ENCODE assay signal across 8 mouse cellular contexts in the genomic region with DNA sequence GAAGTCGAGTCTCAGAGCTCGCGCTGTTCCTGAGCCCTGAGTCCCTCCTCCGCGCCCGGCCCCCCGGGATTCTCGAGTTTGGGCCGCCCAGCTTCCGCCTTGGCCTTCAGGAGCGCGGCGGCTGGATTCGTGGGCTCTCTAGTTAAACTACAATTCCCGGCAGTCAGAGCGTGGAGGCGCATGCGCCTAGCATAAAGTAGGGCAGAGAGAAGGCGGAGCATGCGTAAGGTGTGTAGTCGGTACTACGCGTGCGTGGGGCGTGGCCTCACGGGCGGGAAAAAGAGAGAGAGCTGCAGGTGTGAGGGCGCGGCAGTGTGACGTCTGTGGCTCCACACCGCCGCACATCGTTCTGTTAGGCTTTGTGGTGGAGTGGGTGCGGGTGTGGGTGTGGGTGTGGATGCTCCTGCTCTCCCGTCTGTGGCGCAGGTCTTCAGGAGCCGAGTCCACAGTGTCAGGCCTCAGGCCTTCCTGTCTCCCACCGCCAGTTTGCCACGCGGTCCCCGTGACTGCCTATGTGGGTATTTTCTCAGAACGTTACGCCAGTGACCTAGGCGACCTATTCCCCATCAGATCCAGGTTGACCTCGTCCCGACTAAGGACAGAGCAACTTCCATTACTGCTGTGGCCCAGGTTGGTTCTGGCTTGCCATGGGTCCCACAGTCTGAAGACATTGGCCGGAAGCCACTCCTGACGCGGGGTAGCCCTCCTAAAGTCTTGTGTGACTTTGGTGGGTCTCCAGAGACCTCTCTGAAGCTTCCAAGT. TPM values are rescaled to one million over a fixed set of nuclear protein-coding genes. Genes with fewer than 3 reads are reported as not detected.
DNase-seq lines count a peak whose midpoint lies in the region; ATAC-seq and TF ChIP-seq lines count a peak whose summit lies in the region.

Gene Cc2d1a, minus strand, starts transcription at position 168 of the 762 bp plus-strand sequence.
Gene 4930432K21Rik, plus strand, starts transcription at position 257 of the 762 bp plus-strand sequence.

- no peak for TF ChIP-seq EP300 in liver, embryonic 14.5 days (IDR thresholded peaks at IDR 0.05; ENCODE audit: low read depth)
- no peak for TF ChIP-seq EP300 in stomach, postnatal 0 days (optimal IDR thresholded peaks at IDR 0.05)

- H3K4me3 ChIP-seq in forebrain, embryonic 10.5 days, result peak within 1 kb of the TSS; percentile 74
- H3K4me3 ChIP-seq in heart, embryonic 15.5 days, result peak within 1 kb of the TSS; percentile 81
- peak within 1 kb of the TSS; percentile 56 to 73 for H3K4me3 ChIP-seq in liver, embryonic 14.5 days (ENCODE audit: insufficient read depth in 1 of 2, low read depth in 2 of 2, low read length in 2 of 2)
- H3K4me3 ChIP-seq in neural tube, embryonic 11.5 days (ENCODE audit: low read depth, low read length), result peak within 1 kb of the TSS; percentile 63
- H3K4me3 ChIP-seq in stomach, postnatal 0 days (ENCODE audit: low read depth, low read length), result peak within 1 kb of the TSS; percentile 66

- 18% methylated on average over 49 of the region's 49 CpGs for WGBS in forebrain, embryonic 10.5 days
- WGBS in heart, embryonic 15.5 days, result 12% methylated on average over 49 of the region's 49 CpGs
- 16% methylated on average over 49 of the region's 49 CpGs for WGBS in liver, embryonic 14.5 days (ENCODE audit: insufficient replicate concordance)
- WGBS in neural tube, embryonic 11.5 days, result 18% methylated on average over 49 of the region's 49 CpGs
- 14% methylated on average over 47 of the region's 49 CpGs for whole genome bisulfite sequencing in stomach, postnatal 0 days

- no peaks in the 10 kb centered on the region for H3K9me3 ChIP-seq in forebrain, embryonic 10.5 days
- H3K9me3 ChIP-seq in heart, embryonic 15.5 days (replicated peaks), result no peaks in the 10 kb centered on the region
- no peaks in the 10 kb centered on the region for H3K9me3 ChIP-seq in liver, embryonic 14.5 days (ENCODE audit: control insufficient read depth, low read length)
- no peaks in the 10 kb centered on the region for H3K9me3 ChIP-seq in neural tube, embryonic 11.5 days (ENCODE audit: control insufficient read depth, low read length)
- no peaks in the 10 kb centered on the region for H3K9me3 ChIP-seq in stomach, postnatal 0 days (ENCODE audit: control insufficient read depth, low read length)

- peak within 1 kb of the TSS; percentile 92 for H3K4me2 ChIP-seq in heart, embryonic 15.5 days
- H3K4me2 ChIP-seq in liver, embryonic 14.5 days (ENCODE audit: low read depth), result peak within 1 kb of the TSS; percentile 94
- peak within 1 kb of the TSS; percentile 91 for H3K4me2 ChIP-seq in neural tube, embryonic 11.5 days (ENCODE audit: low read depth)
- H3K4me2 ChIP-seq in stomach, postnatal 0 days (replicated peaks; ENCODE audit: low read depth), result peak within 1 kb of the TSS; percentile 92

- H3K9ac ChIP-seq in heart, embryonic 15.5 days, result peak within 1 kb of the TSS; percentile 86
- peak within 1 kb of the TSS; percentile 78 for H3K9ac ChIP-seq in liver, embryonic 14.5 days (replicated peaks)
- peak within 1 kb of the TSS; percentile 80 for H3K9ac ChIP-seq in neural tube, embryonic 11.5 days (ENCODE audit: low read length)
- H3K9ac ChIP-seq in stomach, postnatal 0 days (ENCODE audit: low read length), result peak within 1 kb of the TSS; percentile 86

- H3K4me1 ChIP-seq in forebrain, embryonic 10.5 days, result peaks cover 33% of the 10 kb centered on the region
- peaks cover 22% of the 10 kb centered on the region for H3K4me1 ChIP-seq in heart, embryonic 15.5 days (replicated peaks)
- H3K4me1 ChIP-seq in liver, embryonic 14.5 days (replicated peaks; ENCODE audit: control insufficient read depth in 2 of 2, insufficient read depth in 2 of 2, low read length in 1 of 2), result peaks cover 6 to 11% of the 10 kb centered on the region in 2 experiments
- H3K4me1 ChIP-seq in neural tube, embryonic 11.5 days (ENCODE audit: control insufficient read depth, insufficient read depth, low read length), result no peaks in the 10 kb centered on the region; the same call in 1 of the 2 replicates
- peaks cover 5% of the 10 kb centered on the region; the same call in 1 of the 2 replicates for H3K4me1 ChIP-seq in stomach, postnatal 0 days (replicated peaks; ENCODE audit: control insufficient read depth, insufficient read depth)

- peaks cover 9% of the 10 kb centered on the region for H3K27me3 ChIP-seq in forebrain, embryonic 10.5 days (ENCODE audit: poor library complexity, severe bottlenecking)
- no peaks in the 10 kb centered on the region for H3K27me3 ChIP-seq in heart, embryonic 15.5 days
- no peaks in the 10 kb centered on the region for H3K27me3 ChIP-seq in liver, embryonic 14.5 days (ENCODE audit: control insufficient read depth, insufficient read depth, low read length)
- H3K27me3 ChIP-seq in neural tube, embryonic 11.5 days (ENCODE audit: control insufficient read depth, insufficient read depth, low read length), result no peaks in the 10 kb centered on the region
- no peaks in the 10 kb centered on the region for H3K27me3 ChIP-seq in stomach, postnatal 0 days (ENCODE audit: control insufficient read depth, insufficient read depth, low read length)

- peaks cover 32% of the 10 kb centered on the region for H3K36me3 ChIP-seq in forebrain, embryonic 10.5 days (replicated peaks)
- H3K36me3 ChIP-seq in heart, embryonic 15.5 days, result peaks cover 12% of the 10 kb centered on the region
- peaks cover 3% of the 10 kb centered on the region for H3K36me3 ChIP-seq in liver, embryonic 14.5 days (replicated peaks; ENCODE audit: control insufficient read depth, insufficient read depth, low read depth)
- H3K36me3 ChIP-seq in neural tube, embryonic 11.5 days (ENCODE audit: control insufficient read depth, insufficient read depth, low read length), result peaks cover 11% of the 10 kb centered on the region
- peaks cover 5% of the 10 kb centered on the region; the same call in 1 of the 2 replicates for H3K36me3 ChIP-seq in stomach, postnatal 0 days (ENCODE audit: control insufficient read depth, insufficient read depth, low read length)

- peak; percentile 96 for ATAC-seq in CD4-positive, CD25-positive, alpha-beta regulatory T cell, adult 4 months
- ATAC-seq in heart, embryonic 15.5 days (replicated peaks; ENCODE audit: insufficient number of reproducible peaks, insufficient read depth, low FRiP score, low read depth), result peak; percentile 92
- peak; percentile 90 for ATAC-seq in liver, embryonic 14.5 days (ENCODE audit: insufficient read depth)
- peak; percentile 90 for ATAC-seq in neural tube, embryonic 11.5 days (ENCODE audit: insufficient read depth, low FRiP score, low TSS enrichment)
- peak; percentile 94 for ATAC-seq in stomach, postnatal 0 days (ENCODE audit: low FRiP score, low TSS enrichment)

- TF ChIP-seq CTCF in liver, embryonic 14.5 days (IDR thresholded peaks at IDR 0.05; ENCODE audit: low read depth), result no peak
- TF ChIP-seq CTCF in stomach, postnatal 0 days (IDR thresholded peaks at IDR 0.05; ENCODE audit: low read depth), result no peak; the same call in 1 of the 2 replicates

- peak within 1 kb of the TSS; percentile 88 for H3K27ac ChIP-seq in forebrain, embryonic 10.5 days
- peak within 1 kb of the TSS; percentile 41; the same call in 1 of the 2 replicates for H3K27ac ChIP-seq in heart, embryonic 15.5 days
- H3K27ac ChIP-seq in liver, embryonic 14.5 days, result no peak within 1 kb of the TSS
- H3K27ac ChIP-seq in neural tube, embryonic 11.5 days (ENCODE audit: low read depth, low read length), result no peak within 1 kb of the TSS
- H3K27ac ChIP-seq in stomach, postnatal 0 days (replicated peaks), result peak within 1 kb of the TSS; percentile 95

- peak; percentile 94 for DNase-seq in c-Kit-positive CD71-negative TER-119-negative erythroid progenitor cells, embryonic 14.5 days (ENCODE audit: low read depth)
- DNase-seq in forebrain, embryonic 10.5 days (ENCODE audit: extremely low spot score, low spot score), result peak; percentile 91
- peak; percentile 97 to 98 for DNase-seq in kidney, postnatal 25 days
- peak; percentile 87 to 90 (median 89) for DNase-seq in liver, embryonic 14.5 days (ENCODE audit: low read depth in 3 of 3, low spot score in 3 of 3)
- DNase-seq in neural tube, embryonic 11.5 days (ENCODE audit: low spot score), result peak; percentile 92
- DNase-seq in stomach, postnatal 0 days (ENCODE audit: low spot score), result peak; percentile 95

RNA-seq across cellular contexts. Expression of gene Cc2d1a, which starts in this region (rescaled TPM):
- polyA plus RNA-seq in CD4-positive, CD25-positive, alpha-beta regulatory T cell, adult 4 months (2017; shearing (Covaris generic)), result 10 to 100 TPM; 12.7 to 19.2 TPM
- 17.3 and 20.8 TPM in 2 replicates for polyA plus RNA-seq in forebrain, embryonic 10.5 days (2016; fragmentation: Nextera tagmentation; extraction: Ambion mirVana)
- 11.9 and 18.7 TPM in 2 replicates for polyA plus RNA-seq in heart, embryonic 15.5 days (2015; fragmentation: Nextera tagmentation; extraction: Ambion mirVana)
- 3.0 and 3.4 TPM in 2 replicates for polyA plus RNA-seq in liver, embryonic 14.5 days (2012; rRNA removed)
- 2.3 and 3.6 TPM in 2 replicates for polyA plus RNA-seq in liver, embryonic 14.5 days (2014; fragmentation: Nextera tagmentation; extraction: Ambion mirVana)
- polyA plus RNA-seq in neural tube, embryonic 11.5 days (2014; fragmentation: Nextera tagmentation; extraction: Ambion mirVana), result 11.2 and 12.4 TPM in 2 replicates
- polyA plus RNA-seq in stomach, postnatal 0 days (2015; fragmentation: Nextera tagmentation; extraction: Ambion mirVana), result 15.8 and 17.5 TPM in 2 replicates

RNA-seq across cellular contexts. Expression of gene 4930432K21Rik, which starts in this region (rescaled TPM):
- polyA plus RNA-seq in CD4-positive, CD25-positive, alpha-beta regulatory T cell, adult 4 months (2017; shearing (Covaris generic)), result 1 to 10 TPM; 1.1 to 3.2 TPM
- 1.9 and 2.4 TPM in 2 replicates for polyA plus RNA-seq in forebrain, embryonic 10.5 days (2016; fragmentation: Nextera tagmentation; extraction: Ambion mirVana)
- polyA plus RNA-seq in heart, embryonic 15.5 days (2015; fragmentation: Nextera tagmentation; extraction: Ambion mirVana), result 0.60 and 0.77 TPM in 2 replicates
- 0.15 and 0.19 TPM in 2 replicates for polyA plus RNA-seq in liver, embryonic 14.5 days (2012; rRNA removed)
- polyA plus RNA-seq in liver, embryonic 14.5 days (2014; fragmentation: Nextera tagmentation; extraction: Ambion mirVana), result 0.25 TPM in 1 of 2 replicates, not detected in the other
- polyA plus RNA-seq in neural tube, embryonic 11.5 days (2014; fragmentation: Nextera tagmentation; extraction: Ambion mirVana), result 1.0 and 1.3 TPM in 2 replicates
- 0.28 and 0.40 TPM in 2 replicates for polyA plus RNA-seq in stomach, postnatal 0 days (2015; fragmentation: Nextera tagmentation; extraction: Ambion mirVana)

Comparison
In these comparisons a context has a peak if more than half of its experiments do, and no peak if none do; other contexts are left out.
1. H3K27ac ChIP-seq: peak in forebrain, embryonic 10.5 days (single experiment), heart, embryonic 15.5 days (single experiment) and stomach, postnatal 0 days (single experiment); none in liver, embryonic 14.5 days (single experiment) and neural tube, embryonic 11.5 days (single experiment).
2. Peak in every context shown above with its lines, with median percentiles within 50 percentile points of each other: ATAC-seq, DNase-seq, H3K4me3 ChIP-seq, H3K4me2 ChIP-seq and H3K9ac ChIP-seq.